Mouse (Mus musculus) kidney, embryonic 15.5 days (tissue): ENCODE data around the gene Gstm5. TPM values are rescaled to one million over a fixed set of nuclear protein-coding genes. Genes with fewer than 3 reads are reported as not detected.

Source experiments
- ATAC-seq: fragments of 200-750 bp; cut with Nextera tagmentation; replicated peaks from 2 replicates; pipeline ENCODE4 v1.8.0; 2017; ENCODE audit warnings: moderate TSS enrichment; ENCODE audit not compliant: low FRiP score
- H3K27ac ChIP-seq: fragments of 300-500 bp; sonication (generic); 2 replicates; pipeline ENCODE4 v1.5.1; 2015; ENCODE audit warnings: mild to moderate bottlenecking, inconsistent platforms
- H3K27me3 ChIP-seq: fragments of 300-500 bp; sonication (generic); 2 replicates; pipeline ENCODE4 v1.6.1; 2015; ENCODE audit warnings: inconsistent platforms
- H3K36me3 ChIP-seq: fragments of 300-500 bp; sonication (generic); 2 replicates; pipeline ENCODE4 v1.6.1; 2015; ENCODE audit warnings: inconsistent platforms
- H3K4me1 ChIP-seq: fragments of 300-500 bp; sonication (generic); 2 replicates; pipeline ENCODE4 v1.6.1; 2015; ENCODE audit warnings: inconsistent platforms
- H3K4me2 ChIP-seq: fragments of 300-500 bp; sonication (generic); 2 replicates; pipeline ENCODE4 v1.6.1; 2015; ENCODE audit warnings: moderate library complexity, mild to moderate bottlenecking, inconsistent platforms
- H3K4me3 ChIP-seq: fragments of 300-500 bp; sonication (generic); replicated peaks from 2 replicates; pipeline ENCODE4 v1.5.1; 2015; ENCODE audit warnings: mild to moderate bottlenecking, inconsistent platforms
- H3K9ac ChIP-seq: fragments of 300-500 bp; sonication (generic); 2 replicates; pipeline ENCODE4 v1.6.1; 2015; ENCODE audit warnings: mild to moderate bottlenecking, inconsistent platforms
- H3K9me3 ChIP-seq: fragments of 300-500 bp; sonication (generic); replicated peaks from 2 replicates; pipeline ENCODE4 v1.6.1; 2016; ENCODE audit warnings: inconsistent platforms
- WGBS: fragments of 180-500 bp; shearing (Covaris S2); methylation state at CpG from one replicate; pipeline ENCODE4 v1.1.7; 2015; ENCODE audit warnings: mixed read lengths; 5-methylcytosine and 5-hydroxymethylcytosine counted together
- polyA plus RNA-seq: library from polyadenylated mRNA; unstranded; fragments of >200 nt; fragmentation: Nextera tagmentation; extraction: Ambion mirVana; gene quantifications from 2 replicates; pipeline ENCODE4 v1.2.1, GENCODE M21; 2015

The Gstm5 gene
- polyA plus RNA-seq, 1 experiment from 2014 or later: 169 TPM

DNA sequence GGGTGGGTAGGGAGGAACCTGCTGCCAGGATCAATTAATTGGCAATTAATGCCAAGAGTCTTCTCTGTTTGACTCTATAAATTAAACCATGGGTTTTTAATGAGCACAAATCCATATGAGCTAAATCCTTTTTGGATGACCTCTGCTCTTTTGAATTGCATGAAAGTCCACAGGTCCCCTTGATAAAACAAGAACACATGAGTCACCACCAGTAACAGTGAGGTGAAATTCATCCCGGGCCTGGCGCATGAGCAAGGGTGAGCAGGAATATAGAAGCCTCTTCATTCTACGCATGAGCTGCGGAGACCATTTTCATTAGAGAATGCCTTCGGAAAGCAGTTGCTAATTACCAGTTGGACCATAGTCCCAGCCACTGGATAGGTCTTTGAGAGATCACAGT lies 24.7 kb downstream of the Gstm5 start:
- Histone ChIP-seq H3K4me3 (no peak overlapping the region), H3K4me1 (no peaks in the 10 kb centered on the region), H3K4me2 (no peak overlapping the region), H3K9ac (no peak overlapping the region), H3K27me3 (no peaks in the 10 kb centered on the region), H3K36me3 (no peaks in the 10 kb centered on the region), H3K27ac (no peak overlapping the region), H3K9me3 (no peaks in the 10 kb centered on the region)
- 92% methylated on average over 5 of the region's 5 CpGs for WGBS
- ATAC-seq: no peak

DNA sequence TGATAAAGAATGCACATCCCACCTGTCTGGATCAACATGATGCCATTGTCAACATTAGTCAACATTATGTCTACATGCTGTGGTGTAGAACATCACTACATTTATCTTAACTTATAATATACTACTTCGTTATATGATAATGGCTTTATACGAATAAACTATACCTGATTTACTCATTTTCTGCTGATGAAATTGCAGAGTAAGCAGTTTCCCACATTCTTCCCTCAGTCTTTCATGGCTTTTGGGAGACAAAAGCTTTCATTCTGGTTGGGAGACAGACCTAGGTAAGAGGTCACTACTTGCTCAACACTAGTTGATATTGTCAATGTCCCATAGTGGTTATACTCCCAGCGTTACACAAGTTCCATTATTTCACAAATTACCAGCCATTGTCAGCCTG lies 29.7 kb downstream of the Gstm5 start:
- no peak overlapping the region for H3K4me2 ChIP-seq
- H3K27ac ChIP-seq: no peak overlapping the region
- 96% methylated on average over 3 of the region's 3 CpGs for WGBS
- no peak for ATAC-seq
- no peaks in the 10 kb centered on the region for H3K27me3 ChIP-seq
- 0 out of 2 replicates have a peak, but pooled peaks cover 9% of the 10 kb centered on the region for H3K4me1 ChIP-seq
- H3K4me3 ChIP-seq: no peak overlapping the region
- H3K9ac ChIP-seq: no peak overlapping the region
- no peaks in the 10 kb centered on the region for H3K36me3 ChIP-seq
- H3K9me3 ChIP-seq: no peaks in the 10 kb centered on the region

DNA sequence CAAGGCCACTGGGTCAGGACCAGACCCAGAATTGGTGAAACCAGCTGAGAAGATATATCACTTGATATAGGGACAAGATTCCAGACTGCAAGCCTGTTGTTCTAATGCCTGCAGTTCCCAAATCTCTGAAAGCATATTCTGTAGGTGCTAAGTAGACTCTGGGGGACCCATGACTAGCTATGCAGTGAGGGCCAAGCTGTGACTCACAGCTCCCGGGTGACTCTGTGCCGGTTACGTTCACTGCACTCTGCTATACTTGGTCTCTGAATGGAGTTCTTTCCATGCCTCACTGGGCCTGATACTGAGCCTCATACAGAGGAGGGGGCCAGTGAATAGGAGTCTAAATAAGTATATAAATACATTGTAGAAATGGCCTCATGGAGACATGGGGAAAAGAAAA lies 32.2 kb downstream of the Gstm5 start:
- no peak for ATAC-seq
- 55% methylated on average over 3 of the region's 3 CpGs for WGBS
- H3K36me3 ChIP-seq: no peaks in the 10 kb centered on the region
- no peak overlapping the region for H3K4me3 ChIP-seq
- H3K27me3 ChIP-seq: no peaks in the 10 kb centered on the region
- H3K27ac ChIP-seq: no peak overlapping the region
- H3K4me2 ChIP-seq: no peak overlapping the region
- H3K9me3 ChIP-seq: no peaks in the 10 kb centered on the region
- H3K9ac ChIP-seq: no peak overlapping the region
- H3K4me1 ChIP-seq: peaks cover 18% of the 10 kb centered on the region; the same call in 1 of the 2 replicates

DNA sequence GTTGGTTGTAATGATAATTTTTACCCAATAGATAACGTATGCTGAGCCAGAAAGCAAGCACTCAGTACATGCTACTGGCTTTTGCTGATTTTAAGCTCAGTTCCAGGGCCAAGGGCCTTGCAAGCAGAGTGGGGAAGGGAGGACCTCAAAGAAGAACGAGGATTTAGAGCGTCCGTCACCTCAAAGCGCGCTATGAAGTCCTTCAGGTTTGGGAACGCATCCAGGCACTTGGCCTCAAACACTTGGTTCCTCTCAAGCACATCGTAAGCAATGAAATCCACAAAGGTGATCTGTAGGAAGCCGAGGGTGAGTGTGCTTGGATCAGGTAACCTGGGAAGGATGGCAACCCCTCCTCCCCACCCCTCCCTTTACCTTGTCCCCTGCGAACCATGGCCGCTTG lies 33.1 kb downstream of the Gstm5 start:
- WGBS: 74% methylated on average over 11 of the region's 11 CpGs

DNA sequence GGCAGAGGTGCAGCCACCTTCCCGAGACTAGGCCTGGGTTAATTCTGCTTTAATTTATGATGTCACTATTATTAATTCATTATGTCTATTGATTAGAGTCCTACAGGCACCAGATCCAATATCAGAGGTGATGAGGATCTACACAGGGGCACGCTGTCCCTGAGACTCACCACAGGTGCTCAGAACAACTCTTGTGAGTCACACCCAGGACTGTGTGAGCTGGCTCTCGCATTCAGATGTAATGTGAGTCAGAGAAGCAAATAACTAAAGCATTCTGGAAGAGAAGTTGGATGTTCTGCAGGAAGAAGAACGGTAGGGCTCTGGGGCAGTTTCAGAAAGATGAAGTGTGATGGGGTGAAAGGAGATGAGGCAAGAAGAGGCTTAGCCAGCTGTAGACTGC lies 33.6 kb downstream of the Gstm5 start:
- Histone ChIP-seq H3K4me1 (peaks cover 18% of the 10 kb centered on the region; the same call in 1 of the 2 replicates), H3K9ac (no peak overlapping the region), H3K4me2 (no peak overlapping the region), H3K27me3 (no peaks in the 10 kb centered on the region), H3K36me3 (no peaks in the 10 kb centered on the region), H3K27ac (no peak overlapping the region), H3K9me3 (no peaks in the 10 kb centered on the region), H3K4me3 (no peak overlapping the region)
- WGBS: 79% methylated on average over 4 of the region's 4 CpGs
- ATAC-seq: no peak

More for the DNA sequence above, 33.1 kb downstream of the Gstm5 start:
- peaks cover 18% of the 10 kb centered on the region; the same call in 1 of the 2 replicates for H3K4me1 ChIP-seq
- H3K4me3 ChIP-seq: no peak overlapping the region
- no peaks in the 10 kb centered on the region for H3K27me3 ChIP-seq
- H3K9ac ChIP-seq: no peak overlapping the region
- H3K4me2 ChIP-seq: no peak overlapping the region
- no peak overlapping the region for H3K27ac ChIP-seq
- H3K9me3 ChIP-seq: no peaks in the 10 kb centered on the region
- H3K36me3 ChIP-seq: no peaks in the 10 kb centered on the region
- no peak for ATAC-seq

DNA sequence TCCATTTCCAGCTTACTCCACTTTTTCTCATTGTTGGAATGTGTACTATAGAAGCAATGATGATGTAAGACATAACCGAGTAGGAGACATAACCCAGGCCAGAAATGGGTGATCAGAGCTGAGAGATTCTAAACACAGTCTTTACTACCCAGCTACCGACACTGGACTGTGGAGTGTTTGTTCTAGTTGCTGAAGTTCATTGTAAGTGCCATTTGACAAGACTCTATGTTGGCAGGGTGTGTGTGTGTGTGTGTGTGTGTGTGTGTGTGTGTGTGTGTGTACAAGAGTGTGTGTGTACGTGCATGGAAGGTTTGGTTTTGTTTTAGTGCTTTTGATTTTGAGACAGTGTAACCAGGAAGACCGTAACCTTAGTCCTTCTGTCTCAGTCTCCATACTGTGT lies 34.1 kb downstream of the Gstm5 start:
- Histone ChIP-seq H3K36me3 (no peaks in the 10 kb centered on the region), H3K4me2 (no peak overlapping the region), H3K9me3 (no peaks in the 10 kb centered on the region), H3K9ac (no peak overlapping the region), H3K27ac (no peak overlapping the region), H3K4me3 (no peak overlapping the region), H3K27me3 (no peaks in the 10 kb centered on the region), H3K4me1 (peaks cover 18% of the 10 kb centered on the region; the same call in 1 of the 2 replicates)
- ATAC-seq: no peak
- WGBS: 81% methylated on average over 4 of the region's 4 CpGs

DNA sequence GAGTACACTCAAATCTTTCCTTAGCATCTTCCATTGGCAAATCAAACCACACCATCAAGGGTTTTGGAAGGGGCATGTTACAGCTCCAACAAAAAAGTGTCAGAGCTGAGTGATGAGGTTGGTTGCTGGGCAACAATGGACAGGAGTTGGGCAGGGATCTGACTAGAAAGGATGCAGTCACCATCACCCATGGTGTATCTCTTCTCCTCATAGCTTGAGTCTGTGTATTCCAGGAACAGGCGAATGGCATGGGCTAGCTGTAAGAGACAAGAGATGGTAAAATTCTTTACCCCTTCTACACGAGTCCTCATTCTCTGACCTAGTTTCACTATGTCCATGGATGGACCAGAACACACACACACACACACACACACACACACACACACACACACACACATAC lies 35.5 kb downstream of the Gstm5 start:
- H3K4me1 ChIP-seq: peaks cover 18% of the 10 kb centered on the region; the same call in 1 of the 2 replicates
- peak overlapping the region; percentile 33; the same call in 1 of the 2 replicates for H3K9ac ChIP-seq
- no peaks in the 10 kb centered on the region for H3K27me3 ChIP-seq
- 60% methylated on average over 2 of the region's 2 CpGs for WGBS
- peak overlapping the region; percentile 60 for H3K4me2 ChIP-seq
- H3K27ac ChIP-seq: peak overlapping the region; percentile 59; the same call in 1 of the 2 replicates
- no peaks in the 10 kb centered on the region for H3K9me3 ChIP-seq
- no peaks in the 10 kb centered on the region for H3K36me3 ChIP-seq
- no peak for ATAC-seq
- peak overlapping the region; percentile 35 for H3K4me3 ChIP-seq

DNA sequence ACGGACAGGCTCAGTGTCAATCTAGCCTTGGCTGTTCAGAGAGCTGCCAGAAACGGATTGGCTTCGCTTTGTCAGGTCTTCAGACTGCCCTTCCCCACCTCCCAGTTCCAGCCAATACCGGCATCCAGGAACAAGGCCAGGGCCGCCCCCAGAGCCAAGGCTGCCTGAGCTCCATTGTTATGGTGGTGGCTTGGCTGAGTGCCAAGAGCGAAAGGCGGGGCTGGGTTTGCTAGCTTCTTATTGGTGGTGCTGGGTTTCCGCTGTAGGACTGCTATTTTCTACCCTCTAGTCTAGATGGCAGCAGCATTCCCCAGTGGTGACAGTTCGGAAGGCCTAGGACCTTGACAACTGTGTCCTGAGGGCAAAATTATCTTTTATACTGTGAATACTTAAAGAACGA lies 36.0 kb downstream of the Gstm5 start, which contains the start of gene Gstm7:
TSS of gene Gstm7 (minus strand) at position 148 of the 400 bp plus-strand sequence.
- no peaks in the 10 kb centered on the region for H3K36me3 ChIP-seq
- H3K27me3 ChIP-seq: no peaks in the 10 kb centered on the region
- H3K27ac ChIP-seq: peak within 1 kb of the TSS; percentile 59; the same call in 1 of the 2 replicates
- peak within 1 kb of the TSS; percentile 60 for H3K4me2 ChIP-seq
- H3K4me3 ChIP-seq: peak within 1 kb of the TSS; percentile 35
- WGBS: 6% methylated on average over 10 of the region's 10 CpGs
- peak; percentile 95 for ATAC-seq
- H3K4me1 ChIP-seq: peaks cover 18% of the 10 kb centered on the region; the same call in 1 of the 2 replicates
- H3K9me3 ChIP-seq: no peaks in the 10 kb centered on the region
- peak within 1 kb of the TSS; percentile 33; the same call in 1 of the 2 replicates for H3K9ac ChIP-seq

DNA sequence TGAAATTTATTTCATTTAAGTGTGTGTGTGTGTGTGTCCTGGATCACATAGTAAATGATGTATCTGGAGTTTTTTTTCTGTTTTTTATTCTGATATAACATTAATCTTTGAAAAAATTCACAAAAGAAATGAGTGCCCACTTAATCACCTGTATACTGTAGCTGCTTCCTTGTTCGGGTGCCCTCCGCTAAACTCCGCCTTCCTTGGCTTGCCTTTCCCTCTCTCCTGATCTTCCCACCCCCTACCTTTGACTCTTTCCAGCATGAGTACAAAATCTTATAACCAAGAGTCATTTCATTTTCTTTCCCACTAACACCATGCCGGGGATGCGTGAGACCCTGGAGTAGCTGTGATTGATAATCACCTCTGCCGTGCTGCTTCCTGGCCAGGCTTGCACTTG lies 36.5 kb downstream of the Gstm5 start:
- no peak overlapping the region for H3K4me3 ChIP-seq
- H3K36me3 ChIP-seq: no peaks in the 10 kb centered on the region
- peak; percentile 27 for ATAC-seq
- H3K27ac ChIP-seq: no peak overlapping the region
- peaks cover 18% of the 10 kb centered on the region; the same call in 1 of the 2 replicates for H3K4me1 ChIP-seq
- H3K27me3 ChIP-seq: no peaks in the 10 kb centered on the region
- H3K9me3 ChIP-seq: no peaks in the 10 kb centered on the region
- 71% methylated on average over 6 of the region's 6 CpGs for WGBS
- no peak overlapping the region for H3K4me2 ChIP-seq
- H3K9ac ChIP-seq: no peak overlapping the region

DNA sequence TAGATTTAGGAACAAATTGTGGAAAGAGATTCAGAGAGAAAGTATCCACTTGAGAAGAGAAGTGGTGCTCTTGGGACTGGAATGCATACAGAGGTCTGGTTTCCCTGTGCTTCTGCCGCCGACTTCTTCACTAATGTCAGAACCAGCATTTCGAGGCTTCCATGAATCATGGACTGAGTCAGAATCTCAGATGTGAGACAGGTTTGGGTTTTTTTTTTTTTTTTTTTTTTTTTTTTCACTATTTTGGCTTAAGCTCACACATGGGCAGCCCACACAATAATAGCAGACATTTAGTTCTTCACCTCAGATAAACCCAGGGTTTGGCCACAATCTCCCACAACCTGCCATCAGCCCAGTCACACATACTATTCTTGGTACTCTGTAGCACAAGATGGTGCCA lies 39.6 kb downstream of the Gstm5 start:
- H3K9me3 ChIP-seq: no peaks in the 10 kb centered on the region
- no peaks in the 10 kb centered on the region for H3K27me3 ChIP-seq
- no peak overlapping the region for H3K27ac ChIP-seq
- no peak overlapping the region for H3K4me3 ChIP-seq
- no peak for ATAC-seq
- no peak overlapping the region for H3K9ac ChIP-seq
- peaks cover 12% of the 10 kb centered on the region; the same call in 1 of the 2 replicates for H3K4me1 ChIP-seq
- H3K36me3 ChIP-seq: no peaks in the 10 kb centered on the region
- H3K4me2 ChIP-seq: no peak overlapping the region
- WGBS: 90% methylated on average over 3 of the region's 3 CpGs

DNA sequence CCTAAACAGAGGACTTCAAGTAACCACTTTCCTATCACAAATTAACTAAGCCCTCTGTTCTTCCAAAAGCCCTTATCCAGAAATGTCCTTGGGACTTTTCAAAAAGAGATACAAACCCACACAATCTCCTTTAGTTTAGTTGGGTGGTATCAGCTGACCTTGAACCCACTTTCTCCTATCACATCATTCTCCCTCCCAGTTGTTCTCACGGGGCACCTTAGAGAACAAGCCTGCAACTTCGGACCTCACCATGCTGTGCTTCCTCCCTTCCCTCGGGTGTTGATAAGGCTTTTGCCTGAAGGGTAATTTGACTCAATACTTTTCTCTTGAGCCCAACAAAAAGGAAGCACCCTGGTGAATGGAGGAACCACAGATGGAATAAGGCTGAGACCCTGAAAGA lies 40.3 kb downstream of the Gstm5 start:
- Histone ChIP-seq H3K27me3 (no peaks in the 10 kb centered on the region), H3K4me1 (peaks cover 12% of the 10 kb centered on the region; the same call in 1 of the 2 replicates), H3K27ac (no peak overlapping the region), H3K9ac (no peak overlapping the region), H3K9me3 (no peaks in the 10 kb centered on the region), H3K36me3 (no peaks in the 10 kb centered on the region), H3K4me3 (no peak overlapping the region), H3K4me2 (no peak overlapping the region)
- 62% methylated on average over 3 of the region's 3 CpGs for WGBS
- ATAC-seq: no peak

DNA sequence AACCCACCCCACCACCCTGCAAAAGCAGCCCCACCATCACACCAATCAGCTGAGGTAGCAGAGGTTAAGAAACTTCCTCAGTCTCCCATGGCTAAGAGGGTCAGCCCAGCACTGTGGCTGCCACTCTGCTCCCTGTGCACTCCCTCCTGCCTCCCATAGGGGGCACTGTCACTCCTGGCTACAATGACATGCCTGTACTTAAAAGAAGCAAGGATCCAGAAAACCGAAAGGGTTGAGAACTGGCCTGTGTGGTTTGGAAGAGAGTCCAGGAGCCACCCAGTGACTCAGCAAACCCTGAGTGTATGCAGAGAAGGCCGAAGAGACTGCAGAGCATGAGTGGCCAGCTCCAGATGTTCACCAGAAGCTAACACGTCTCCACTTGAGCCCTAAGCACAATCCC lies 43.8 kb downstream of the Gstm5 start:
- H3K9ac ChIP-seq: no peak overlapping the region
- peak; percentile 46; the same call in 1 of the 2 replicates for ATAC-seq
- no peak overlapping the region for H3K4me3 ChIP-seq
- peaks cover 10% of the 10 kb centered on the region for H3K4me1 ChIP-seq
- H3K9me3 ChIP-seq: no peaks in the 10 kb centered on the region
- no peaks in the 10 kb centered on the region for H3K27me3 ChIP-seq
- H3K4me2 ChIP-seq: no peak overlapping the region
- no peaks in the 10 kb centered on the region for H3K36me3 ChIP-seq
- WGBS: 37% methylated on average over 3 of the region's 3 CpGs
- no peak overlapping the region for H3K27ac ChIP-seq

DNA sequence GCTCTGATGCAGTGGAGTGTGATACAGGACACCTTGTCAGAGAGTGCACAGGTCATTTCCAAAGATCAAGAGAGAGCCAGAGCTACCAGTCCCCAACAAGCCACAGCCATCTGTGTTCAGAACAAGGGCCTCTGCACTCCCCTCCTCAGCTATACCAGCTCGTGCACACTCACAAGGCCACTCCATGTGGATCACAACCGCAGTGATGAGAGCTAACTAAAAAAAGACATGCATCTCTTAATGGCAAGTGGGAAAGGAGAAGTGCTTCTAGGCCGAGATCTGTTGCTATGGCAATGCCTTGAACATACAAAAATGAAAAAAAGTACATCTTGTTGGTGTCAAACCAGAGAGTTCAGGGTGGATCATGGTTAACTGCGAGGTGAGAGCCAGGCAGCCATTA lies 44.2 kb downstream of the Gstm5 start:
- peaks cover 10% of the 10 kb centered on the region for H3K4me1 ChIP-seq
- no peaks in the 10 kb centered on the region for H3K27me3 ChIP-seq
- H3K9me3 ChIP-seq: no peaks in the 10 kb centered on the region
- 0 out of 2 replicates have a peak, but pooled peaks have one; percentile 7 for ATAC-seq
- H3K4me3 ChIP-seq: no peak overlapping the region
- H3K4me2 ChIP-seq: no peak overlapping the region
- no peak overlapping the region for H3K27ac ChIP-seq
- H3K9ac ChIP-seq: no peak overlapping the region
- 82% methylated on average over 4 of the region's 4 CpGs for WGBS
- no peaks in the 10 kb centered on the region for H3K36me3 ChIP-seq
